Mouse (Mus musculus) heart, postnatal 10 days (tissue): ENCODE results near the gene Ddx21. TPM values are rescaled to one million over a fixed set of nuclear protein-coding genes. Genes with fewer than 3 reads are reported as not detected.

Source experiments
- total RNA-seq, 2 experiments: library from RNA; stranded (reverse); gene quantifications; 2 replicates each; pipeline ENCODE4 v1.2.3; 2021

Gene Ddx21
- total RNA-seq, 2 experiments from 2014 or later = 36.6 to 38.2 TPM

Other genes starting within 250 kb of the Ddx21 start
- 100 to 1,000 TPM; 167 to 178 TPM for gene Hk1, start 222.4 kb downstream of the Ddx21 start, total RNA-seq
- not detected for gene Hkdc1, start 179.8 kb downstream of the Ddx21 start, total RNA-seq
- under 1 TPM; 0.27 to 0.45 TPM for gene 4930507D05Rik, start 152.8 kb downstream of the Ddx21 start, total RNA-seq
- gene Supv3l1, start 152.5 kb downstream of the Ddx21 start, total RNA-seq = 10 to 100 TPM; 35.6 to 39.2 TPM
- 10 to 100 TPM; 50.5 to 53.9 TPM for gene Vps26a, start 115.5 kb downstream of the Ddx21 start, total RNA-seq
- gene Srgn, start 74.8 kb downstream of the Ddx21 start, total RNA-seq = 10 to 100 TPM; 31.1 to 33.4 TPM
- gene Kif1bp, start 23.8 kb downstream of the Ddx21 start, total RNA-seq = 10 to 100 TPM; 36.0 to 36.5 TPM
- 10 to 100 TPM; 78.8 to 80.0 TPM for gene Ddx50, start 48.9 kb upstream of the Ddx21 start, total RNA-seq
- 1 to 10 TPM; 1.1 to 2.4 TPM for gene Stox1, start 123.8 kb upstream of the Ddx21 start, total RNA-seq
- 10 to 100 TPM; 57.5 to 58.9 TPM for gene Ccar1, start 190.0 kb upstream of the Ddx21 start, total RNA-seq